Mouse (Mus musculus) heart, postnatal 0 days (tissue): ENCODE data around the gene Tnnt3.

Experiments
- CTCF ChIP-seq: IDR thresholded peaks from 2 replicates; pipeline ENCODE4 v1.5.1; 2016; ENCODE audit warnings: antibody characterized with exemption, control low read depth, low read depth
- EP300 ChIP-seq: IDR thresholded peaks from 2 replicates; pipeline ENCODE4 v1.6.1; 2016; ENCODE audit warnings: antibody characterized with exemption, low read depth

DNA sequence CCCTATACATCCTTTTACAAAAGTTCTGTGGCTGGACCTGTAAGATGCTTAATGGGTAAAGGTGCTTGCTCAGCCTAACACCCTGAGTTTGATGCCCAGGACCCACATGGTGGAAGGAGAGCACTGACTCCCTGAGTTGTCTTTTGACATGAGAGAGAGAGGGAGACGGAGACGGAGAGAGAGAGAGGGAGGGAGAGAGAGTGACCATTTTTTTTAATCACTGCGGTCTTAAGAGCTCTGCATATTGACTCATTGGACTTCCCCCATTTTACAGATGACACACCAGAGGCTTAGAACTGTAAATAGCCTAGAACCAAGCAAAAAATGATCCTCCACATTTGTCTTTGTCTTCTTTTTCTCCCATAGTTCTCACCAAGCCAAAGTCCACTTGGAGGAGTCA is 10.6 kb upstream of the Tnnt3 start:
- no peak for TF ChIP-seq CTCF
- TF ChIP-seq EP300: no peak
